Mouse (Mus musculus): Measurements from ENCODE around the gene Isca1. TPM values are rescaled to one million over a fixed set of nuclear protein-coding genes. Genes with fewer than 3 reads are reported as not detected.
"Not testable (repeated sequence)": the region's sequence is repeated elsewhere in the genome, so short reads cannot be mapped to it uniquely, and the experiment has no call there.

Isca1 gene
- total RNA-seq, 2 experiments from 2014 or later = 119 to 121 TPM

DNA sequence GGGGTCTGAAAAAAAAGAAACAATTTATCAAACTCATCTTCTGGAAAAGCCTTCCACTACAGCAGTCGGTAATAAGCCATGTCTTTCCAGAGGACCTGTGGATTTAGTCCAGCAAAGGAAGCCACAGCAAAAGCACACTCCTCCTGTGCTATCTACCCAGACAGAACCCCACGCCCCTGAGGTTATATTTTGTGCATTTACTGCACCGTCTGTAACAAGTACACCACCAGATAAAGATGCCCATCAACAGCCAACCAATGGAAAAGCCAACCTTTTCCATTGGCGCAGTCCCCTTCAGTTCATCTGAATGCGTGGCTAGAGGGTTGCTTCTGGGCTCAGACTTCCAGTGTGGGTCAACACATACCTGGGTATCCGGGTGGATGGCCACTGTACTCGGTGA lies 6.8 kb downstream of the Isca1 start:
- no peak for DNase-seq (ENCODE audit: low spot score in 2 of 2)
- intact Hi-C loops (cut with DNase I) = no loop called here

DNA sequence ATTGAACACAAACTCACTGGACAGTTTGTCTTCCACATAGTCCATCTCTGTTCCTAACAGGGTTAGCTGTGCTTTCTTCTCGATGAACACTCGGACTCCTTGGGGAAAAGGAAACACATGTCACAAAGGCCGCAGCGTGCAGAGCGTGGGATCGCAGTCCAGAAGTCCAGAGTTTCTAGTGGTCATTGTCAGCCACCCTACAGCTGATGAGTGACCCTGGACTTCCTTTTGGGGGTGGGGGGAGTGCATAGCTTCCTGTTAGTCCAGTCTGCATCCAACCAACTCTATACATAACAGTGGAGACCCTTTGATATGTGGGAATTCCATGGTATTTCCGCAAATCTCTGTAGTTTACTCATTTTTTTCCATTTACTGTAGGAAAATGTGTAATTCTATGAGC lies 12.7 kb downstream of the Isca1 start:
- intact Hi-C loops (cut with DNase I) = no loop called here
- DNase-seq (ENCODE audit: low spot score in 2 of 2) = no peak

DNA sequence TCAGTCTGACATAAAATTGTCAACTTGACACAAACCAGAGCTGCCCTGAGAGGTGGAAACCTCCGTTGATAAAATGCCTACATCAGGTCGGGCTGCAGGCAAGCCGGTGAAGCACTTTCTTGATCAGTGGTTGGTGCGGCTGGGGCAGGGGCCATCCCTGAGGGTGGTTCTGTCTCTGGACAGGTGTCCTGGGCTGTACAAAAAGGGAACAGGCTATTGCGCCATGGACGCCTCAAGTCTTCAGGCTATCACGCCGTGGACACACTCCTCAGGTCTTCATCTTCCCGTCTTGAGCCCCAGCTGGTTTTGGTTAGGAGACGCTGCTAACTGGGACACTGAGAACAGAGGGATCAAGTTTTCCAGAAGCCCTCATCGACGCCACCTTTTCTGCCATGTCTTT lies 19.3 kb downstream of the Isca1 start:
- intact Hi-C loops (cut with DNase I) = no loop called here

DNA sequence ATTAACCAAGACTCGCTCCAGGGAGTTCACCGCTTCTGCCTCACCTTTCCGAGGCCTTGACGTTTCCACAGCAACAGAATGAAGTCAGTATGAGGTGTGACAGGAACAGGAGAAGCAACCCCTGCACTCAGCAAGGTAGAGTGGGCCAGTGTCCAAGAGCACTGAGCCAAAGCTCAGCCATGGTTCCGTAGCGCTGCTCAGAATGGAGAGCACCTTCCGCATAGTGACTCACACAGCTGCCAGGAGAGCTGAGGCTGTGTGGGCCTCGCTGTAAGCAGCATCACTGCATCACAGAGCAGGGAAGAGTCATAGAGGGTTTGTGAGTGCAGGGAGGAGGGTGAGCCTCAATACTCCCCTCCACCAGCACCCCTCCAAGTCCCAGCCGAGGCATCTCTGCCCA lies 22.9 kb downstream of the Isca1 start, which contains the start of gene 1700014D04Rik:
Gene 1700014D04Rik, minus strand, starts transcription at position 42 of the 400 bp plus-strand sequence.
- intact Hi-C loops (cut with DNase I) = no loop called here
- DNase-seq (ENCODE audit: low spot score in 2 of 2) = peak; percentile 55 to 70

More for the DNA sequence above, 19.3 kb downstream of the Isca1 start:
- no peak for DNase-seq (ENCODE audit: low spot score in 2 of 2)

DNA sequence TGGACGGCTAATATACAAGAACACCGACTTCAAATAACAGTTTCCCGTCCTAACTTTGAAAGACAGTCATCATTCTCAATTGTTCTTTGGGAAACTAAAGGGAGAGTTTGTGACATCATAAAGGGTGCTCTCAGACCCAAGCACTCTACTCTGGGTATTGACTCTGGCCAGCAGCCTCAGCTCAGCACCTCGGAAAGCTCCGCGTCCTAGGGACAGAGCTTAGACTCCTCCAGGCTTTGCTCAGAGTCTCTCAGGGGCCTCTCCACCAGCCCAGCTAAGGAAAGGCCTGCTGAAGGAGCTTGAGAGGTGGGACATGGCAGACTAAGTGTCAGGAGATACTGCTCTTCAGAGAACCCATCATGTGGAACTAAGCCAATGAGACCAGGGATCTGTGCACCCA lies 23.4 kb downstream of the Isca1 start:
- no peak for DNase-seq (ENCODE audit: low spot score in 2 of 2)

DNA sequence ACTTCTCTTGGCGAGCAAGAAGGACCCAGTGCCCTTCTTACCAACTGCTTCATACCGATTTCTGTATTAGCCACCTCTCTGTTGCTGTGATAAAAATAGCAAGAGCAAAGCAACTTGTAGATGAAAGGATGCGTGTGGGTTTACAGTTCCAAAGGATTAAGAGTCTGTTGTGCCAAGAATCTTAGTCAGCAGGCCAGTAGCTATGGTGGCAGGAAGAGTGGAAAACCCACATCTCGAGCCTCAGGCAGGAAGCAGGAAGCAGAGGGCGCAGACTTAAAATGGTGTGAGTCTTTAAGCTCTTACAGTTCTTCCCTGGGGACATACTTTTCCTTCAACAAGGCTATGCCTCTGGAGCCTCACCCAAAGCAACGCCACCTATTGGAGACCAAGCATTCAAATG lies 24.1 kb downstream of the Isca1 start:
- intact Hi-C loops (cut with DNase I) = no loop called here
- no peak for DNase-seq (ENCODE audit: low spot score in 2 of 2)

More for the DNA sequence above, 23.4 kb downstream of the Isca1 start:
- intact Hi-C loops (cut with DNase I) = no loop called here

DNA sequence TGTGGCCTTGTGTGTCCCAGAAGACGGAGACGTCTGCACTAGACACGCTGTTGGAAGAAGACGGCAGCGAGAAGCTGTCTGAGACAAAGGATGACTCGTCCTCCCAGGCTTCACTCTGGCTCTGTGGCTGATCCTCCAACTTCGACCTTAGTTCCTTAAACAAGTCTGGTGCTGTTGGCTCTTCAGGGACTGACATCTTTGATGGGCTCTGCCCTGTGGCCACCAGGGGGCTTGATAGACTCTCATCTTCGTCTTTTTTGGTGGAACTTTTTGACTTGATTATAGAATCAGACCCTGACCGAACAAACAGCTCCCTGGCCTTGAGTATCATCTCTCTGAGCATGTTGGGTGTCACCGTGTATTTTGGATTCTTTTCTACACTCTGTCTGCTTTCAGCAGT lies 27.9 kb downstream of the Isca1 start:
- intact Hi-C loops (cut with DNase I) = no loop called here

DNA sequence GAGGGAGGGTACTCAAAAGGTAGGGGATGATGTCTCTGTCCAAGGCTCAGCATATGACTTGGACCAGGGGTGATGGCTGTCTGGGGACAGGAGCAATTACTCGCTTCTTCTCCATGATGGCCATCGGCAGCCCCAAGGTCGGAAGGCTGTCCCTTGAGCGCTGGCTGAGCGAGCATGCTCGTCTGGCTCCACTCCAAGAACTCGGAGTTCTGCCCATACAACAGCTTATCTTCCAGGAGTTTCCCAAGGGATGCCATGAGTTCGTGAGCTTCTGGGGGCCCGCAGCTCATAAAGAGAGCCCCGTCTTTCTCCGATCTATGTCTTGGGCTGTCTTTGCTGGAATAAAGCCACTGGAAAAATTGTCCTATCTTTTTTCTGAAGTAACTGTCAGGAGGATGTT lies 28.5 kb downstream of the Isca1 start:
- no peak for DNase-seq (ENCODE audit: low spot score in 2 of 2)
- intact Hi-C loops (cut with DNase I) = no loop called here

More for the DNA sequence above, 27.9 kb downstream of the Isca1 start:
- DNase-seq (ENCODE audit: low spot score in 2 of 2) = no peak

DNA sequence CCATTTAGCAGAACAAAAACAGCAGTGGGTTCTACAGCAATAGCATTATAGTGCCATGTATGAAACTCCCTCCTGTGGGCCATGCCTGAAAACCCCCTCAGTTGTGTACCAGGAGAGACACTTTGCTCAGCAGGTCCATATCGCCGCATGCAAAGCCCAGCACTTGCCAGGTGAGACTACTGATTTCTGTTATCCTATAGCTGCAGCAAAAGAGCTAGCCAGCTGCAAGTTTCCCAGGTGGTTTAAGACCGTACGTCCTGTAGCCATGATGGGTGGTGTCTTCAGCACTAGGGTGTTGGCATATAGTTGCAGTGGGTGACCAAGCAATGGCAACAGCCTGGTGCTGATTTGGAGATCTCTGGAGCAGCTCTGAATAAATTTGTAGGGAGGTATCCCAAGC lies 30.2 kb downstream of the Isca1 start:
- intact Hi-C loops (cut with DNase I) = no loop called here
- no peak for DNase-seq (ENCODE audit: low spot score in 2 of 2)

DNA sequence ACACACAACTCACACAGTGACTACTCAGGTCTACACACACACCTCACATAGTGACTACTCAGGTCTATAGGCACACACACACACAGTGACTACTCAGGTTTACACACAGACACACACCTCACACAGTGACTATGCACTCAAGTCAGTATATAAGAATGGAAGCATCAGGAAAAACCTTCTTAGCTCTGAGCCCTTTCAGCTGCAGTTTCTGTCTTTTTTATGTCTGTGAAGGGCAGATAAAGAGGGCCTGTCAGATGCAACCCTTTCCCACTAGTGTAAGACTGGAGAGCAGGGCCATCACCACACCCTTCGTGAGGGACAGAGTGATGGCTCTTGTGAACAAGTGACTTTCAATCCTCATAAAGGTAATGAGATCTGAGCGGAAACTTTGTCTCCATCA lies 31.2 kb downstream of the Isca1 start:
- intact Hi-C loops (cut with DNase I) = no loop called here
- no peak for DNase-seq (ENCODE audit: low spot score in 2 of 2)

DNA sequence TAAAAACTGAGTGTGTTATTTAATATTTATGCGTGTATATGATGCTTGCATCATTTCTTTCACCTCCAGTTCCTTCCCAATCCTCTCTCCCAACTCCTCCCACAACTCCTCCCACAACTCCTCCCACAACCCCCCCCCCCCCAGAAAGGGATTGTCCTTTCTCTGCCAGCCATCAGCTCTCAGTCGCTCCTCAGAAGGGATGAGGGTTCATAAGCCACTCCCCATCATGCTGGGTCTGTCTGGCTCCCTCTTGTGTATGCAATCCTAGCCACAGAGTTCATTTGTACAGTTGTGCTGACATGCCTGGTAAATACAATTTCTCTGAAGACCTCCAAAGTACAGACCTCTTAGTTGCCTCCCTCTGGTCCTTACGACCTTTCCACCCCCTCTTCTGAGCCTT lies 34.4 kb downstream of the Isca1 start:
- no peak for DNase-seq (ENCODE audit: low spot score in 2 of 2)
- intact Hi-C loops (cut with DNase I) = no loop called here

DNA sequence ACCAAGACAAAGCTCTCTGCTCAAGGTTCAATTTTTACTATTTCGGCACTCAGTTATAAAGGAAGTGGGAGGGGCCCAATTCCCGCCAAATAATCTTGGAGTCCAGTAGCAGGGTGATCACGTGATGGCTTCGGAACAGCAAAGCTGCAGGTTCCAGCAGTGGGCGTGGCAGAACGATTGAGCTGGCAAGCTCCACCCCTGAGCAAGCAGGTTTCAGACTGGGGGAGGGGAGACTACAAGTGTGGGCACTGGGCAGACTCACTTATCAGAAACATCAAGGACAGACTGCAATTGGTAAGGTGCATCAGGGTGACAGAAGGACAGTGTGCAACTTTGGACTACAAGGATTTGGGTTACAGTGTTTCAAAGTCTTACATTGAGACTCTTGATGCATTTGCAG lies 35.3 kb downstream of the Isca1 start:
- intact Hi-C loops (cut with DNase I); DNase-seq (ENCODE audit: low spot score in 2 of 2): not testable (repeated sequence)

DNA sequence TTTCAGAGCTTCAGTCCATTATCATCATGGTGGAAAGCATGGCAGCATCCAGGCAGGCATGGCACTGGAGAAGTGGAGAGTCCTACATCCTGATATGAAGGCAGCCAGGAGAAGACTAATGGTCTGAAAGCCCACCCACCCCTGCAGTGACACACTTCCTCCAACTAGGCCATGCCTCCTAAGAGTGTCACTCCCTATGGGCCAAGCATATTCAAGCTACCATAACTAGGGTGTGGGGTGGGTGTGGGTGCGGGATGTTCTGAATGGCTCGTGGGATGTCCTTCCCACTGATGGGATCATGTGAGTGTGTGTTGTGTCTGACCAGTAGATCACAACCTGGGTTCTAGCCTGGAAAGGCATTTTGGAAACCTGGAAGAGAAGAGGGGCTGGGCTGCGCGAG lies 35.7 kb downstream of the Isca1 start:
- intact Hi-C loops (cut with DNase I) = no loop called here
- no peak for DNase-seq (ENCODE audit: low spot score in 2 of 2)

DNA sequence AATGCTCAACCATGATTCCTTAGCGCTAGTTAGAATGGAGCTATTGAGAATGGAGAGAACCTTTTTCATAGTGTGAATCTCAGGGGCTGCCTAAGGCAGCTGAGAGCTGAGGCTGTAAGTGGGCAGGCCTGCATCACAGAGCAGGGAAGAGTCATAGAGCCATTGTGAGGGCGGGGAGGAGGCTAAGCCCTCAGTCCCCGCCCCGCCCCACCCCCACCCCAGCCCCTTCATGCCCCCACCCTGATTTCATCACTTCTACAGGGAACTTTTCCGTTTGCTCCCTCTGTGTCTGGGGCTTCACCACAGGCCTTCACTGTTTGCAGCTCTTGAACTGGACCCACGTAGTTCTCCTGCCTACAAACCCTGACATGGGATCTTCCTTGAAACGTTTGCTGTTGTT lies 38.0 kb downstream of the Isca1 start, which contains the start of gene Spata31d1d:
Gene Spata31d1d, minus strand, starts transcription at position 101 of the 400 bp plus-strand sequence.
- DNase-seq (ENCODE audit: low spot score in 2 of 2) = no peak
- intact Hi-C loops (cut with DNase I) = no loop called here

DNA sequence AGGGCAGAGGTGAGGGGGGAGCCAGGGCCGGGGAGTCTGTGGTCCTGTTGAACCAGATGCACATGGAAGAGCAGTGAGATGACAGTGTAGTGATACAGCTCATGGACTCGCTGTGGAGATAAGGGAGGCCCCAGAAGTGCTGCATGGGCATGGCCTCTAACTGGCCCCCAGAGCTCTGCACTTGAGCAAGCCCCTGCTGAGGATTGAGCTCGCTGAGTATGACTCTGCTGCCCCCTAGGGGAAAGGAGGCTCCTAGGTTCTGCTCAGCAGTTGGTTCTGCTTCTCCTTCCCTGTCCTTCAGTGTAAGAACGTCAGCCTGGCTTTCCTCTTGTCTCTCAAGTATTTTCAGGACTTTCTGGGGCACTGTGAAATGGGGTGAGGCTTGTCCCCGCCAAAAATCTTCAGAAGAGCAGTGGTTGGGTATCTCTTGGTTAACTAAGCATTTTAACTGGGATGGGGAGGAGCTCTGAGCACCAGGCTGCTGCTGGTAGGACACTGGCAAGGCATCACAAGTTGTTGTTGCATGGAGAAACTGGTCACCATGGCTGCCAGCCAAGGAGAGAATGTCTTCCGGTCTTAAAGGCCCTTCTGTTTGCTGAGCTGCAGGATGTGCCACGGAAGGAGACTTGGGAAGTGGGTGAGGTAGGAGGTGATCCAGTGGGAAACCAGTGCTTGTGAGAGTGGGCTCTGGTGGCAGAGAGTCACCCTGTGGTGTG lies 41.1 kb downstream of the Isca1 start:
- DNase-seq (ENCODE audit: low spot score in 2 of 2) = peak; percentile 92 to 94
- intact Hi-C loops (cut with DNase I) = loop anchor here (5.0 to 10.0 kb wide), 2 partner anchors 91 to 194 kb away; no protein-coding TSS in a partner anchor

DNA sequence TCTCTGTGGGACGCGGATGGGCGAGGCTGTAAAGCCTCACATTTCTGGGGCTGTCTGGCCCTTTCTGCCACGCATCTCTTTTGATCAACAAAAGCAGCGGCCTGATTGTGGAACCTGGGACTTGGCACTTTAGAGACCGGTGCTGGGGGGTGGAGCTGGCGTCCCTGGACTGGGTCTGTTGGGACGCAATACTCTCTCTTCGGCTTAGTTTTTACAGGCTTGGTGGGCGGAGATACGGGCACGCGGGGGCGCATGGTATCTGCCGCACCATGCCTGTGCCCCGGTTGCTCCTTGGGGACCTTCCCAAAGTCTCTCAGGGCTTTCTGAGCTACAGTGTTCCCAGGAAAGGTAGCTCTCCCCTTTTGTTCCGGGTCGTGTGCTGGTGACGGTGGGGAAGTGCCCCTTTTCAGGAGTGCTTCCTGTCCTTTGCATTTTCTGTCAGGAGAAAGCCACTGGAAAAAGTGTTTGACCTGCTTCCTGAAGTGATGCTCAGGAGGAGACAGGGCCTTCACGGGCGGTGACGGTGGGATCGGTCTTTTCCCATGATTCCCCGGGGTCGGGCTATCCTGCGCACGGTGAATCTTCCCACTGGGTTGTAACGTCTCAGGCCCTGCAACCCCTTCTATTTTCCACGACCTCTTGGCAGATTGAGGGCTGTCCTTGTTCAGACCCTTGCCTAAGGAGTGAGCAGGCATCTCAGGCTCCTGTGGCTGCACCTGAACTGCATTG lies 43.3 kb downstream of the Isca1 start:
- intact Hi-C loops (cut with DNase I) = loop anchor here (5.0 to 10.0 kb wide), 2 partner anchors 89 to 192 kb away; no protein-coding TSS in a partner anchor
- DNase-seq (ENCODE audit: low spot score in 2 of 2) = no peak

DNA sequence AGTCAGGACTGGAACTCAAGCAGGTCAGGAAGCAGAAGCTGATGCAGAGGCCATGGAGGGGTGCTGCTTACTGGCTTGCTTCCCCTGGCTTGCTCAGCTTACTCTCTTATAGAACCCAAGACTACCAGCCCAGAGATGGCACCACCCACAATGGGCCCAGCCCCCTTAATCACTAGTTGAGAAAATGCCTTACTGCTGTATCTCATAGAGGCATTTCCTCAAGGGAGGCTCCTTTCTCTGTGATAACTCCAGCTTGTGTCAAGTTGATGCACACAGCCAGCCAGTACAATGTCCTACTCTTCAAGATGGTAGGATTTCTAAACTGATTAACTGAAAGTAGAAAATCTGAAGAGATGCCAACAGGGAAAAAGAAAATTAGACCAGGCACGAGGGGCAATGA lies 47.5 kb downstream of the Isca1 start:
- not testable (repeated sequence) for DNase-seq (ENCODE audit: low spot score in 2 of 2)
- intact Hi-C loops (cut with DNase I) = loop anchor here (10.0 kb wide), 1 partner anchor 187 kb away; no protein-coding TSS in a partner anchor

DNA sequence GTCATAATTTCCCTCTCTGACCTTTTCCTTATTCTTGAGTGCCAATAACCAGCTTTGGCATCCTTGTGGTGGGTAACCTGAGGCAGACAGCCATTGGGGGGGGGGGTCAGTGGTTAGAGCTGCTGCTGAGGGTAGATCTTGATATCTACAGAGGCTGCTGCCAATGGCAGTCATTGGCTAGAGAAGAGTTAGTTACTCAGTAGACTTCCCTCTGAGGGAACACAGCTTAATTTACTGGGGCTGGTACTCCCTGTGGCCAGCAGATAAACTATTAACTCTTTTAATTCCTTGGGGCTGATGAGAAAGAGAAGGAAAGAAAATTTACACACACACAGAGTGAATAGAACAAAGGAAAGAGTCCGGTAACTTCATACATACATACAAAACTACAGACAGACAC lies 50.1 kb downstream of the Isca1 start:
- DNase-seq (ENCODE audit: low spot score in 2 of 2) = no peak
- intact Hi-C loops (cut with DNase I) = no loop called here

DNA sequence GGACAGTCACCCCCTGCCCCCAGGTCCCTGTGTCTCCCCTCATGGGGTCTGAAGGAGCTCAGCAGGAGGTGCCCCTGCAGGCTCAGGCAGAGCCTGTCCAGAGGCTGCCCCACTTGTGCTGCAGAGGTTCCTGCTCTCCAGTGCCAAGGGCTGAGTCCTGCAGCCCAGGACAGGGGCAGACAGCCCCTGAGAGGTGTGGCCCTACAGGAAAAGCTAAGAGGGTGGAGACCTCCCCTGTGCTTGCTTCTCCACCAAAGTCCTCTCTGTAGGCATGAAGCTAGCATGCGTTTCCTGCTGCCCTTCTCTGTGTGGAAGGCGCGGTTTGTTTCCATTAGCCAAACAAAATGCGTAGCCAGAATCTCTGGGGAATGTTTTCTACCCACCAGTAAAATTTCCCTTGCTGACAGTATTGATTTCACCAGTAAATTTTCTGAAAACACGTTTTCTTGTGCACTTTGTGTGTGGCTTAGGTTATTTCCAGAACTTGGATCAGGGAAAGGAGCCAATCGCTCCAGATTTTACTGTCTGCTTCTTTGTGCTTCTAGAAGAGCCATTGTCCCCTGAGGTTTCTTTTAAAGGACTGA lies 50.7 kb downstream of the Isca1 start:
- DNase-seq (ENCODE audit: low spot score in 2 of 2); intact Hi-C loops (cut with DNase I): not testable (repeated sequence)

DNA sequence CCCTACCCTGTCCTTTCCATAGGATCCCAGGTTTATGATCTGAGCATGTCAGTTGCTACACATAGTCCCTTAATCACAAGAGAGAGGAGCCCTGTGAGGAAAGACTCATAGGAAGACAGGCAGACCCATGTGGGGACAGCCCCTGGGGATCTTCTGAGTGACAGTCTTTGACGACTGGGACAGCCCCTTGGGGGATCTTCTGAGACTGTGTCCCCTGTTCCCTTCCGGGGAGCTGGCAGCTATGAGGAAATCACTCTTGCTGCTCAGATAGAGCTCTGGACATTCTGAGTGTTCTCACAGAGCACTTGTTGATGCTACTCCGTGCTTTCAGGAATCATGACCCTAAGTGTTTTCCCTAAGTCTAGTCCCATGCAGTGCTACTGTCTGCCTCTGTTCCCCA lies 55.9 kb downstream of the Isca1 start:
- no peak for DNase-seq (ENCODE audit: low spot score in 2 of 2)
- intact Hi-C loops (cut with DNase I) = no loop called here
